Mouse (Mus musculus) testis, postnatal 14 days (tissue): ENCODE data around the gene Adam8.

Experiments used
- DNase-seq: peaks from one replicate; pipeline ENCODE4 v3.0.0; 2021; ENCODE audit warnings: low spot score

The Adam8 gene

DNA sequence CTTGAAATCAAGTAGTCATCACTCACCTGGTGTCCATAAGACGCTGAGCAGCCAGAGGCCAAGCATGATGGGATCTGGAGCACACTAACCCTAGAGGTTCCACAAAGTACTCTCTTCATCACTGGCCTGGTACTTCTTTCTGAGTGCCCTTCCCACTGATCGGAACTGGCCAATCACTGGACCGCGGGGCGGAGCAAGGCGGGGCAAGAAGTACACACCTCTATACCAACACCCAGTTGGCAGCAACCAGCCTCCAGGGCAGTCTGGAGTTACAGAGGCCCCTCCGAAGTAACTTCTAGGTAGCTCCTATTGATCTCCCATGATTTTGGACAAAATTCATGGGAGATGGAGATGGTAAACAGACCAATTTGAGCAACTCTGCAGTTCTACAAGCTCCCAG, at the start of gene Adam8:
TSS of gene Adam8 (minus strand) at position 157 of the 400 bp plus-strand sequence.
- DNase-seq: no peak

DNA sequence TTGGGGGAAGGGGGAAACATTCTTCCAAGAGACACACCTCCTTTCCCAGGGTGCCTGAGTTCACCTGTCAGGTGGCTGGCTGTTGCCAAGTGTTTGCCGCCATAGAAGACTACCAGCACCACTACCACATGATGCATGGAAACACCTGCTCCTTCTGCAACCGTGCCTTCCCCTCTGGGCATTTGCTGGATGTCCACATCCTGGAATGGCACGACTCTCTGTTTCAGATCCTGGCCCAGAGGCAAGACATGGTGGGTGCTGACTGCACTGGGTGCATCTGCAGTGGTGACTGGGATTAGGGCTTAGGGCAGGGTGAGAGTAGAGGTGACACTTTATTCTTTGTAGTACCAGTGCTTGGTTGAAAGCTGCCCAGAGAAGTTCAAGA, 44.8 kb upstream of the Adam8 start:
- no peak for DNase-seq

- DNase-seq: peak; percentile 95
These were observed 44.2 kb upstream of the Adam8 start, which contains the start of the genes Zfp511 and Tubgcp2 for GRCm38 (mm10) chr7:140036281-140037170. Gene Zfp511 (plus strand): TSS chr7:140036391. Gene Tubgcp2 (minus strand): TSS chr7:140036669.

DNA sequence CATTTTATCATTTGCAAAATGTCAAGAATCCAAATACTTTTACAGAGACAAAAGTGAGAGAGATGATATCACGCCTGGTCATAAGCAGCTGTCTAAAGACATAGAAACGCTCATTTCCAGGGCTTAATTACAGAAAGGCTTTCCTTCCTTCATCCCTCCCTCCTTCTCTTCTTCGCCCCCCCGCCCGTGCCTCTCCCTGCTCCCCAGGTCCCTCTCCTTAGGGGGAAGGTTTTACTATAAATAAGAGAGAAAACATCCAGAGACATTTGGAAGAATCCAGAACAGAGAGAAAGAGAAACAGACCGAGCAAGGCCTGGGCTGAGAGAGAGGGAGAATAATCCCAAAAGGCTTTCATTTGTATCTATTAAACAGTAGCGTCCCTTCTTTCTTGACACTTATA, 43.1 kb upstream of the Adam8 start:
- DNase-seq: no peak

DNA sequence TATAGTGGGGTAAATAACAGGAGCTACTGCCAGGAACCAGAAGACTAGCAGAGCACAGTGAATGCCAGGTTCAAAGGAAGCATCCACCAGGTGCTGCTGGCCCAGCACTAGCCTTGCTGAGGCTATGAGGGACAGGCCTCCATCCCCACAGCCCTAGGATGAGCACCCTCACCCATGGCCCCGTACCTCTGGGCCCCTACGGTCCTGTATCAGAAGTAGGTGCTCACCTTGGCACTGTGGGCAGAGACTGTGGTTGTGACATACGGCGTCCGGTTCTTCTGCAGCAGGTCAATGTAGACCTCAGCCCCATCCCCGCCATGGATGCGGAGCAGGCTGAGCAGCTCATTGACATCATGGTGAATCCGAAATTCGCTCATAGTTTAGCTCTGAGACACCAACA, 41.0 kb upstream of the Adam8 start:
- DNase-seq: no peak

GRCm38 (mm10) chr7:140032366-140032765, 40.0 kb upstream of the Adam8 start:
- DNase-seq: no peak

- DNase-seq: no peak
These were observed 39.4 kb upstream of the Adam8 start for GRCm38 (mm10) chr7:140031771-140032170.

DNA sequence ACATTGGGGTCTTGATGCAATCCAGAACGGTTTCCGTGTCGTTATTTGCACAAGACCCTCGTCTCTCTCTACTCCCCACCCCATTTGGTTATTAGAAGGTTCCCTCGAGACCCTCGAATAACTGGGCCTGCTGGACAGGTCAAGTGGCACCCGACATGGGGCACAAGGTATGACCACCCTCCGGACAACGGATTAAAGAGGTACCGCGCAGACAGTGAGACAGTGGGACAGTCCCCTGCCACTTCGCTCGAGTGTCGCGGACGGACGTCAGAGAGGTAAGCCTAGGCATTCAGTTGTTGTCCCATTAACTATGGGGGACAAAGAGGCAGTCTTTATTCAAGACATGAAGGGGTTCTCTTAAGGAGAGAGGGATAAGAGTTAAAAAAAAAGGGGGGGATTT, 19.0 kb upstream of the Adam8 start:
- no peak for DNase-seq

DNA sequence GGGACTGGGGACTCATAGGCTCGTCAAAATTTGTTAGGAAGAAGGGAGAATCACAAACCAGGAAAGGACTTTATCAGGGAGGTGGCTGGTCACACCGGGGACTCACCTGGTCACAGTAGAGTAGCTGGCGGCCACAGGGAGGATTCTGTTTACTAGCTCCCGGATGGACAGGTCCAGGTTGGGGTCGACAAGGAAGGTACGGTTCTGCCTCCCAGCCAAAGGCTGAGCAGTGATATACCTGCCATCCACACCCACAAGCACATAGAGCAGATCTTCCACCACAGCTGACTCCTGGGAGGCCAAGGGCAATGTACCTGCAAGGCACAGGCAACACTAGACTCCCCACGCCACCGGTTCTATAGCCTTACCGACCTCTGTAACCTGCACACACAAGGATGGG, 15.4 kb upstream of the Adam8 start:
- no peak for DNase-seq

DNA sequence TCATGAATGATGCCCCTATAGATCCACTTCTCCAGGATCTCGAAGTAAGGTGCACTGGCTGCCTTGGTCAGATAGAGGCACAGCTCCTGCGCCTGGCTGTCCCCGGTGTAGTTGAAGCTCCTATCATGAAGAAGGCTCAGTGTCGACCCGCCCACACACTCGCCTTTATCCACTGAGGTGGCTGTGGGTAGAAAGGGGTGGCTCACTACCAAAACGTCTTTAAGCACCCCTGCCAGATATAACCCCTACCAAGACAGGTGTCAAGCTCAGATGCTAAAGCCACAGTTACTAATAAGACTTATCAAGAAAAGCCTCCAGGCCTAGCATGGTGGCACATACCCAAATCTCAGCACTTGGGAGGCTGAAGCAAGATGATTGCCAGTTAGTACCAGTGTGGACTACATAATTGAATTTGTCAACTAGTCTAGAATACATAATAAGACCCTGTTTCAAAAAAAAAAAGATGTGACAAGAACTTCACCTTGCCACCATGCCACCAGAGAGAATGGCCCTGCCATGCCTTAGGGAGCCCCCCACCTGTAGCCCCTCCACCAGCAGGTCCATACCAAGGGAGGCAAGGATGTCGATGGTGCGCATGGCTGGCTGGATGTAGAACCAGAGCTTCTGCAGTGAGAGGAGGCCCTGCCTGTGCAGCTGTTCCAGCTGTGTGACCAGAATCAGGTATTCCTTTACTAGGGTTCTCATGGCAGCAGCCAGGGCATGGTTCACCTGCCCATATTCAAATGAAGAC, 14.7 kb upstream of the Adam8 start:
- DNase-seq: no peak

- no peak for DNase-seq
These were observed 12.3 kb upstream of the Adam8 start for GRCm38 (mm10) chr7:140004666-140005065.

DNA sequence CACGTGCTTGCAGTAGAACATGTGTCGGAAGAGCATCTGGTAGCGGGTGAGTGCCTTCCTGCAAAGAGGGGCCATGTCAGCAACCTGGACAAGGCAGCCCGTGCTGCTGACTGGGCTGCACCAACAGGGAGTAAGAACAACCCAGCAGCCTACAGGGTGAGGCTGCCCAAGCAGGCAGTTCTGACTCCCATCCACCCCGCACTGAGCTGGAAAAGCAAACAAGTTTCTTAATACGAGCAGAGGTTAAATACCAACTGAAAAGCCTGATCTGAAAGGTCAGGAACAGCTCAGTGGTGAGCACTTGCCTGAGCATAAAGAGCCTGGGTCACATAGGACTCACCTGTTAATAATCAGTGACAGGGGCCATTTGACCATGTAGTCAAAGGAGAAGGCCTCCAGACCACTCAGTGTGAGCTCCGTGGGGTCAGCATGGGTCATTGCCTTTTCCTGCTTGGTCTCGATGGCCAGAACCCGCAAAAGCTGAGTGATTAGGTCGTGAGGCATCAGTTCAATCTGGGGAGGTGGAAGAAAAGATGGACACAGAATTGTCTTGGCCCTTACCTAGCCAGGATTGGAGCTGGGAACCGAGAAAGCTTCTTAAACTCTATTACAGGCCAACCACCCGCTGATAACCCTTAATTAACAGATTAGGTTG, 8.9 kb upstream of the Adam8 start:
- no peak for DNase-seq

- DNase-seq: no peak
These were observed 6.5 kb upstream of the Adam8 start for GRCm38 (mm10) chr7:139998691-139999350.

DNA sequence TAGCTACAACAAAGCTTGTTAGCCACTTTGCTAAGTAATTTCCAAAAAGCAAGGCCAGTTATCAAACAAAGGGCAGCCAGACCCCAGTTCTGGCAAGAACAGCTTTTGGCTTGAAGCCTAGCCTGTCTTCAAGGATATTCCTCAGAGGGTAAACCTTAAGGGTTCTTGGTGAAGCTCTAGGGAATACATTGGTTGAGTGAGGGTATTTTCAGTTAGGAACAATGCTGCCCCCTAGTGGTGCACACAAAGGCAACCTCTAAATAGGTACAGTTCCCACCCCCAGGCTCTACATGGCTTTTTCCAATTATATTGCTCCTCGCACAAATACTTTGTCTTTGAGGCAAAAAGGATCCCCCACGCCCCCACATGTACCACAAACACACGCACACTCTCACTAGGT, 2.3 kb upstream of the Adam8 start:
- DNase-seq: peak; percentile 43

DNA sequence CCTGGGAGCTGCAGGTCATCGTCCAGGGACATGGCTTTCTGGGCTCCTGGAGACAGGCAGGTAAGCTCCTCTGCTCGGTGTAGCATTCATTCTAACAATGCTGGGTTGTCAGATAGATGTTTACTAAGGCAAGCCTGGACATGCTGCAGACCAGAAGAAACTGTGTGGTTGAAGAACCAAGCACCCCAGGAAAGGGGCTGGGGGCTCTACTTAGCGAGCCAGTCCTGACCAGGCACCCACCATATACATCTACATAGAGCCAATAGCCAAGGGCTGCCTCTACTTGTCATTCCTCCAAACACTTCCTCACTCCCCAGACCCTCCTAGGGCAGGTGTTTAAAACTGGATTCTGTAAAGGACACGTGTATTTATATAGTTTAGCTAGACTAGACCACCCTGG, 1.8 kb upstream of the Adam8 start:
- DNase-seq: no peak

DNA sequence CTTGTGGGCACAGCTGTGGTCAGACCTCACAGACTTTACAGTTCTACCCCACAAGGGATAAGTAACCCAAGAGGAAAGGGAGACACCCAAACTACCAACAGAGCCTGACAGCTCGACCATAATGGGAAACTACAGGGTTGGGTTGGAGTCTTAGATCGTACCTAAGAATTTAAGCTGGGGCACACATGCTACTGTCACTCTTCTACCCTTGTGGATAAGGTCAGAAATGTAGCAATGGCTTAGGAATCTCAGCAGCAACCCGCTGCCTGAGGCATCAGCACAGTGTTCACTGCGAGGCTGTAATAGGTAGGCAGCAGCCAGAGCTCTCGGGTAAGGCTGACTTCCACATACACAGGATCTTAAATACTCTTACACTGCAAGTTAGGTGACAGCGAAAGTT, 1.2 kb upstream of the Adam8 start:
- DNase-seq: no peak

DNA sequence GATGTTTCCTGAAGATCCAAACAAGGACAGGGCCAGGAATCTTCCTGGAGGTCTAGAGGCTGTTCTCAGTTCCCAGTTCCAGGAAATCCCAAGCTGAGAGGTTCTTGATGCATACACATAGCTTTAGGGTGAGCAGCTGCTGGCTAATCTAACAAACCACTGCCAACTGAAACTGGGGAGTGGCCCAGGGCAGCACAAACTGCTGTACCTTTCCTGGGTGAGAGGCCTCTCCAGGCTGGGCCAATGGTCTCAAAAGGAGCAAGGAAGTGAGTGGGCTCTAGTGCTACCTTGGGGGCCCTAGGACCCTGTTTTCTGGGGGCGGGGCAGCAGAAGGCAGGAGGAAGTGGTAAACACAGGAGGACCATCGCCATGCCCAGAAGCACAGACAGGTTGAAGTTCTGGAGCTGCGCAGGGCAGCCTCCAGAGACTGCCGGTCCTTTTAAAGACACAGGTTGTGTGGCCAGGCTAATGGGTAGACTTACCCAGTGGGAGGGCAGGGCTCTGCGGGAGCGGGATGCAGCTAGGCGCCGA, 1.4 kb downstream of the Adam8 start:
- DNase-seq: no peak

- no peak for DNase-seq
These were observed 4.1 kb downstream of the Adam8 start for GRCm38 (mm10) chr7:139988272-139988671.

GRCm38 (mm10) chr7:139984505-139984904, 7.9 kb downstream of the Adam8 start:
- DNase-seq: no peak

DNA sequence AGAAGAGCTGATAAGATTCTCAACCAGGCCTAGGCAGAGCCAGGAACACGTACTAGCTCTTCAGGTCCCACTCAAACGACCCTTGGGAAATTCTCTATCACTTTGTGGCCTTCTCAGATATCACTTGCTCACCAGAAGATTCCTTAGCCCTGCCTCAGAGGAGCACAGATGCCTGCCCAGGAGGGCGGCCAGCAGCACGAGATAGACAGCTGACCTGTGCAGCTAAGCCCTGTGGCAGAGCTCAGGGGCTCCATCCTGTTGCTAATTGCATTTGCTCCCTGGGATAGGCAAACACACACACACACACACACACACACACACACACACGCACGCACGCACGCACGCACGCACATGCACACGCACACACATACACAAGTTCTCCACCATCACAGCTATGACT, 10.3 kb downstream of the Adam8 start:
- no peak for DNase-seq

DNA sequence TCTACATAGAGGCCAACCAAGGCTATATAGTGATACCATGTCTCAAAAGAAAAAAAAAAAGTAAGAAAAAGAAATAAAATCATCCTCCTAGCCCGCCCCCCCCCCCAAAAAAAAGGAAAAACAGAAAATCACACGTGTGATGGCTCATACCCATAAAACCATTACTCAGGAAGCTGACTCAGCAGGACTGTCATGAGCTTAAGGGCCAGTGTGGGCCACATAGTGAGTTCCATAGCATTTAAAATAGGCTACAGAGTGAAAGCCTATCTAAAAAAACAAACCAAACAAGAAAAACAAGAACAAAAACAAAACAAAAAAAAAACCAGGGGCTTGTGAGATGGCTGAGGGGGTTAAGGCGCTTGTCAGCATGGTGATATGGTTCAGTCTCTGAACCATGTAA, 11.6 kb downstream of the Adam8 start:
- DNase-seq: no peak
